Mouse (Mus musculus) neutrophil, adult 59 days (primary cell): Measurements from ENCODE around the gene Dtnb. TPM values are rescaled to one million over a fixed set of nuclear protein-coding genes. Genes with fewer than 3 reads are reported as not detected.

Source experiments
- total RNA-seq, 2 experiments: library from RNA; stranded (reverse); gene quantifications; 1 replicate in 1 of 2; 2 replicates in 1 of 2; pipeline ENCODE4 v1.2.4; 2023

The Dtnb gene
- total RNA-seq, result 10 to 100 TPM; 10.3 to 14.3 TPM

GRCm38 (mm10) chr12:3571787-3572580 lies at the start of gene Dtnb:
Gene Dtnb (plus strand): TSS chr12:3572381.

DNA sequence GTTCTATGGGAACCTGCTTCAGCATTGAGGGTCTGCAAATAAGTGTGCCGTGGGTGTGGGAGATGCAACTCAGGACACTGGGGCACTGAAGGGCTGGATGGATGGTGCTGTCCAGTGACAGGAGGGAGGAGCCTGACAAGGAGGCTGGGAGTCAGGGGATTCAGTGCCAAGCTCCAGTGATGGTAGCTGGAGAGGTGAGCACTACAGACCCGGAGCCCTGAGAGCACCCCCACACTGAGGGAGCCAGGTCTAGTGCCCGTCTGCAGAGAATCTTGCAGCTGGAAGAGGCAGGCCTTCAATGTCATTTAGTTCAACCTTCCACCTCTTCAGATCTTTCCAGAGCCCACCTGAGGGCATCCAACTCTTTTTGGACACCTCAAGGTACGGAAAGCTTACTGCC lies 233.7 kb downstream of the Dtnb start, which contains the start of gene Dnmt3a:
TSS of gene Dnmt3a (plus strand) at position 156 of the 400 bp plus-strand sequence.

Other genes with a start within 250 kb of the Dtnb start
- gene Kif3c, start 207.2 kb upstream of the Dtnb start, total RNA-seq, result 1 to 10 TPM; 2.1 TPM
- 10 to 100 TPM; 35.2 to 36.0 TPM for gene Asxl2, start 145.5 kb upstream of the Dtnb start, total RNA-seq
- 10 to 100 TPM; 22.5 to 26.7 TPM for gene Dnmt3a, start 233.6 kb downstream of the Dtnb start, total RNA-seq